Mouse (Mus musculus) lung, embryonic 14.5 days (tissue): Measurements from ENCODE around the gene Slc38a3. TPM values are rescaled to one million over a fixed set of nuclear protein-coding genes. Genes with fewer than 3 reads are reported as not detected.

Experiments
- ATAC-seq: fragments of 200-750 bp; cut with Nextera tagmentation; 2 replicates; pipeline ENCODE4 v1.8.0; 2017; ENCODE audit warnings: mild to moderate bottlenecking, moderate TSS enrichment, moderate library complexity; ENCODE audit not compliant: insufficient read depth
- DNase-seq: peaks from one replicate; pipeline ENCODE4 v3.0.0-alpha.2; 2015
- H3K27ac ChIP-seq: fragments of 300-500 bp; sonication (generic); 2 replicates; pipeline ENCODE4 v1.5.1; 2014; ENCODE audit warnings: low read depth, mild to moderate bottlenecking, moderate library complexity
- H3K27me3 ChIP-seq: fragments of 300-500 bp; sonication (generic); 2 replicates; pipeline ENCODE4 v1.6.1; 2014; ENCODE audit warnings: low read length, control low read depth; ENCODE audit not compliant: insufficient read depth
- H3K36me3 ChIP-seq: fragments of 300-500 bp; sonication (generic); 2 replicates; pipeline ENCODE4 v1.6.1; 2014; ENCODE audit warnings: control low read depth; ENCODE audit not compliant: insufficient read depth
- H3K4me1 ChIP-seq: fragments of 300-500 bp; sonication (generic); 2 replicates; pipeline ENCODE4 v1.6.1; 2014; ENCODE audit warnings: antibody characterized with exemption, control low read depth; ENCODE audit not compliant: insufficient read depth
- H3K4me2 ChIP-seq: fragments of 300-500 bp; sonication (generic); 2 replicates; pipeline ENCODE4 v1.6.1; 2014; ENCODE audit warnings: mild to moderate bottlenecking
- H3K4me3 ChIP-seq: fragments of 300-500 bp; sonication (generic); 2 replicates; pipeline ENCODE4 v1.5.1; 2014; ENCODE audit warnings: low read depth, low read length
- H3K9ac ChIP-seq: fragments of 300-500 bp; sonication (generic); 2 replicates; pipeline ENCODE4 v1.6.1; 2014
- H3K9me3 ChIP-seq: fragments of 300-500 bp; sonication (generic); 2 replicates; pipeline ENCODE4 v1.6.1; 2016; ENCODE audit warnings: low read depth, low read length, control low read depth
- CTCF ChIP-seq: IDR thresholded peaks from 2 replicates; pipeline ENCODE4 v1.5.1; 2016; ENCODE audit warnings: antibody characterized with exemption, low read depth
- WGBS: fragments of 180-500 bp; shearing (Covaris S2); extraction: QIAGEN DNeasy Blood & Tissue Kit; methylation state at CpG from one replicate; pipeline ENCODE4 v1.1.7; 2014; 5-methylcytosine and 5-hydroxymethylcytosine counted together
- polyA plus RNA-seq: library from polyadenylated mRNA; unstranded; fragments of >200 nt; fragmentation: Nextera tagmentation; extraction: Ambion mirVana; gene quantifications from 2 replicates; pipeline ENCODE4 v1.2.1, GENCODE M21; 2014

Gene Slc38a3
- polyA plus RNA-seq, 1 experiment from 2014 or later, result 3.6 TPM

- peak; percentile 14; the same call in 1 of the 2 replicates for ATAC-seq
- H3K36me3 ChIP-seq, result no peaks in the 10 kb centered on the region
- no peak for TF ChIP-seq CTCF
- 42% methylated on average over 7 of the region's 7 CpGs for WGBS
- no peak overlapping the region for H3K27ac ChIP-seq
- no peaks in the 10 kb centered on the region for H3K9me3 ChIP-seq
- H3K9ac ChIP-seq, result peak overlapping the region; percentile 38
- H3K4me3 ChIP-seq, result peak overlapping the region; percentile 38; the same call in 1 of the 2 replicates
- H3K4me2 ChIP-seq, result peak overlapping the region; percentile 76
- no peak for DNase-seq
- no peaks in the 10 kb centered on the region for H3K4me1 ChIP-seq
- H3K27me3 ChIP-seq, result no peaks in the 10 kb centered on the region
Measured at GRCm38 (mm10) chr9:107645153-107645510, 24.2 kb downstream of the Slc38a3 start.

DNA sequence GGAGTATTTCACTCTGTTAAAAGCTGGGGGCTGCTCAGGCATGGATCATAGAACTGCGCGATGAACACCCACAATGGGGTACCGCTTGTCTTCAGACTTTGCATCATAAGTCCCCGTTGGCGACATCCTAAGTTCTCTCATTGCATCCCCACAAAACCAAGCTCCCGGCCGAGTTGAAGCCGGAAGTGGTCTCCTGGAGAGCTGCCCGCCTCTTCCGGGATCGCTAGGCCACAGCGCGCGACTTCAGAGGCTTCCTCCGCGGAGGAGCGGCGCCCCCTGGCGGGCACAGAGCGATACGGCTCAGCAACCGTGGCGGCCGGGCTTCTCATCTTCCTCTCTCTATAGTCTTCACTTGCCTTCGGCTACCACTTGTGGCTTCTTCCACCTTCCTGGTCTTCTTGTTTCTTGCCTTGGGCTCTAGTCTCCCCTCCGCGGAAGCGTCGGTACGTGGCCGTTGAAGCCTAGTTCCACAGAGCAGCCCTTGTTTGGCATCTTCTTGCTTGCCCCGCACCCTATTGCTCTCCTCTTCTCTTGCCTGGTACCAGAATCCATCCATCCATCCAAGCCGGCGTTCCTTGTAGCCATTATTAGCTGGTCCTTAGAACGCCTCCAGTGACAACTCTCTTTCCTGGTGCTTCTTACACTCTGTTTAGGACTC, 24.7 kb downstream of the Slc38a3 start:
- no peaks in the 10 kb centered on the region for H3K27me3 ChIP-seq
- no peaks in the 10 kb centered on the region for H3K4me1 ChIP-seq
- WGBS, result 3% methylated on average over 35 of the region's 35 CpGs
- H3K36me3 ChIP-seq, result no peaks in the 10 kb centered on the region
- H3K27ac ChIP-seq, result peak overlapping the region; percentile 64; the same call in 1 of the 2 replicates
- no peaks in the 10 kb centered on the region for H3K9me3 ChIP-seq
- TF ChIP-seq CTCF, result peak; percentile 99
- ATAC-seq, result peak; percentile 80
- peak overlapping the region; percentile 76 for H3K4me2 ChIP-seq
- H3K9ac ChIP-seq, result peak overlapping the region; percentile 57
- H3K4me3 ChIP-seq, result peak overlapping the region; percentile 38
- peak; percentile 98 for DNase-seq

DNA sequence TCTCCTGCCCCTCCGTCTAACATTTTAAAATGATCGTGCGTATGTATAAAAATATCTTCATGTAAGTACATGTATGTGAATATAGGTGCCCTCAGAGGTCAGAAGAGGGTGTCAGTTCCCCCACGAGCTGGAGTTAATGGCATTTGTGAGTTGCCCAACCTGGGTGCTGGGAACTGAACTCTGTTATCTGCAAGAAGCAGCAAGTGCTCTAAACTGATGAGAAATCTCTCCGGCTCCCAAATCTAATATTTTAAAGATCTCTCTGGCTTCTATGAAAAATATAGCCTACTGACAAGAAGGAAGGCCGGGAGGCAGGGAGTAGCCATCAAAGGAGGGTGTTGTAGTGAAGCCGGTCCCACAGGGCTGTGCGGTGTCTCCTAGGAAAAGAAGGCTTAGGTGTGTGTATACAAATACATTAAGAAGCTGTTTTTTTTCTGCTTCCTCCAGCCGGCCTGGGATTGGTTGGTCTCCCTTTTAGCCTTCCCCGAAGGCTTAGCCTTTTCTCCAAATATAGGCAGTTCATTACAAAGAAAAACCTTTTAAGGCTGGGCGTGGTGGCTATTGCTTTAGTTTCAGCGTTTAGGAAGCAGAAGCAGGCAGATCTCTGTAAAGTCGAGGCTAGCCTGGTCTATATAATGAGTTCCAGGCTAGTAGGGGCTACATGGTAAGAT, 25.7 kb downstream of the Slc38a3 start:
- ATAC-seq (no peak), DNase-seq (no peak)
- H3K9ac ChIP-seq, result no peak overlapping the region; the same call in 1 of the 2 replicates
- TF ChIP-seq CTCF, result no peak
- no peaks in the 10 kb centered on the region for H3K36me3 ChIP-seq
- no peaks in the 10 kb centered on the region for H3K27me3 ChIP-seq
- 88% methylated on average over 13 of the region's 13 CpGs for WGBS
- H3K4me3 ChIP-seq, result peak overlapping the region; percentile 38; the same call in 1 of the 2 replicates
- H3K9me3 ChIP-seq, result no peaks in the 10 kb centered on the region
- no peaks in the 10 kb centered on the region for H3K4me1 ChIP-seq
- peak overlapping the region; percentile 76 for H3K4me2 ChIP-seq
- no peak overlapping the region for H3K27ac ChIP-seq

- Histone ChIP-seq H3K9ac (no peak overlapping the region), H3K4me1 (no peaks in the 10 kb centered on the region), H3K4me2 (no peak overlapping the region), H3K4me3 (no peak overlapping the region), H3K27ac (no peak overlapping the region), H3K36me3 (no peaks in the 10 kb centered on the region), H3K9me3 (no peaks in the 10 kb centered on the region), H3K27me3 (no peaks in the 10 kb centered on the region)
- DNase-seq (no peak), ATAC-seq (no peak)
- 65% methylated on average over 8 of the region's 8 CpGs for WGBS
- no peak for TF ChIP-seq CTCF
Measured at GRCm38 (mm10) chr9:107641666-107642065, 27.7 kb downstream of the Slc38a3 start.

DNA sequence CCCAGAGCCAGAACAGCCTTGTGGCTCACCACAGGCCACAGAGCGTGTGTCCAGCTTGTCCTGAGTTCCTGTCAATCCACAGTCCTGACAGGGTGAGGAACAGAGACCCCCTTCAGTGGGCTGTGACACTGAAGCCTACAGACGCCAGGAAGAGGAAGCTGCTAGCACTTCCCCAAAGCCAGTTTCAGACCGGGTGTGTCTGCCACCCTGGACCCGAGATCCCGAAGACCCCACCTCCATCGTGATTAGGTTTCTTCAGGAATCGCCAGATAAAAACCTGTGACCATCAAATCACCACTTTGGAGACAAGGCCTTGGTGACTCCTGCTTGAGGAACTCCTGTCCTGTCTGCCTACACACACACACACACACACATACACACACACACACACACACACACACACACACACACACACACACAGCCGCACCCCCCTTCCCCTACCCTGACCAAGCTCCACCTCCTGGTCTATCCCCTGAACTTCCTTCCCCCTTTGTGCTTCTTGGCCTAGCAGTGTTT, 29.0 kb downstream of the Slc38a3 start:
- Histone ChIP-seq H3K9ac (no peak overlapping the region), H3K27me3 (no peaks in the 10 kb centered on the region), H3K27ac (no peak overlapping the region), H3K4me2 (no peak overlapping the region), H3K4me1 (peaks cover 5% of the 10 kb centered on the region), H3K36me3 (no peaks in the 10 kb centered on the region), H3K4me3 (no peak overlapping the region), H3K9me3 (no peaks in the 10 kb centered on the region)
- 27% methylated on average over 8 of the region's 8 CpGs for WGBS
- peak; percentile 13; the same call in 1 of the 2 replicates for TF ChIP-seq CTCF
- ATAC-seq, result no peak
- no peak for DNase-seq

- H3K27ac ChIP-seq, result no peak overlapping the region
- no peaks in the 10 kb centered on the region for H3K9me3 ChIP-seq
- H3K27me3 ChIP-seq, result no peaks in the 10 kb centered on the region
- TF ChIP-seq CTCF, result no peak
- WGBS, result 21% methylated on average over 7 of the region's 7 CpGs
- no peak overlapping the region for H3K9ac ChIP-seq
- DNase-seq (no peak), ATAC-seq (no peak)
- H3K36me3 ChIP-seq, result no peaks in the 10 kb centered on the region
- peaks cover 9% of the 10 kb centered on the region for H3K4me1 ChIP-seq
- no peak overlapping the region for H3K4me3 ChIP-seq
- H3K4me2 ChIP-seq, result no peak overlapping the region
Measured at GRCm38 (mm10) chr9:107637070-107637469, 32.3 kb downstream of the Slc38a3 start.
